Mouse (Mus musculus): ENCODE measurements around the gene St3gal3. TPM values are rescaled to one million over a fixed set of nuclear protein-coding genes. Genes with fewer than 3 reads are reported as not detected.

Gene St3gal3
- 5.9 TPM for polyA plus RNA-seq (2017; shearing (Covaris generic))

GRCm38 (mm10) chr4:118134485-118135365 is at the start of gene St3gal3:
Gene St3gal3, minus strand, starts transcription at chr4:118134914.

GRCm38 (mm10) chr4:118179467-118180300 is 45.0 kb upstream of the St3gal3 start, which contains the start of gene Kdm4a:
Gene Kdm4a, minus strand, starts transcription at chr4:118180043.

GRCm38 (mm10) chr4:117929391-117929881 is 205.3 kb downstream of the St3gal3 start, which contains the start of gene Artn:
Gene Artn, minus strand, starts transcription at chr4:117929763.

GRCm38 (mm10) chr4:117914591-117915442 is 219.9 kb downstream of the St3gal3 start, which contains the start of gene Ipo13:
Gene Ipo13, minus strand, starts transcription at chr4:117914999.

GRCm38 (mm10) chr4:117891738-117892161 is 243.0 kb downstream of the St3gal3 start, which contains the start of gene Dph2:
Gene Dph2, minus strand, starts transcription at chr4:117892032.

GRCm38 (mm10) chr4:117887133-117887532 is 247.6 kb downstream of the St3gal3 start, which contains the start of gene Atp6v0b:
Gene Atp6v0b, minus strand, starts transcription at chr4:117887333.

GRCm38 (mm10) chr4:117882701-117883691 is 251.7 kb downstream of the St3gal3 start, which contains the start of gene B4galt2:
Gene B4galt2, minus strand, starts transcription at chr4:117883487.

Other genes starting within 250 kb of the St3gal3 start
- gene Atp6v0b, start 247.6 kb downstream of the St3gal3 start, polyA plus RNA-seq (2017; shearing (Covaris generic)): 200 TPM
- 23.5 TPM for gene Dph2, start 242.9 kb downstream of the St3gal3 start, polyA plus RNA-seq (2017; shearing (Covaris generic))
- gene Ipo13, start 219.9 kb downstream of the St3gal3 start, polyA plus RNA-seq (2017; shearing (Covaris generic)): 34.7 TPM
- gene Artn, start 205.2 kb downstream of the St3gal3 start, polyA plus RNA-seq (2017; shearing (Covaris generic)): not detected
- 17.7 TPM for gene Kdm4a, start 45.1 kb upstream of the St3gal3 start, polyA plus RNA-seq (2017; shearing (Covaris generic))
- 1.5 TPM for gene Ptprf, start 156.5 kb upstream of the St3gal3 start, polyA plus RNA-seq (2017; shearing (Covaris generic))